Mouse (Mus musculus) olfactory bulb, adult 2 months (tissue): ENCODE data around the gene Pde4b.

ENCODE experiments used
- CTCF ChIP-seq: fragments of 200-500 bp; IDR thresholded peaks from 2 replicates; pipeline ENCODE4 v1.5.1; 2012; ENCODE audit warnings: low read depth, mild to moderate bottlenecking, low read length, moderate library complexity; ENCODE audit not compliant: insufficient read depth
- POLR2A ChIP-seq: fragments of 200-500 bp; IDR thresholded peaks from 2 replicates; pipeline ENCODE4 v1.6.1; 2012; ENCODE audit warnings: mild to moderate bottlenecking, low read depth, low read length, moderate library complexity; ENCODE audit not compliant: insufficient read depth

DNA sequence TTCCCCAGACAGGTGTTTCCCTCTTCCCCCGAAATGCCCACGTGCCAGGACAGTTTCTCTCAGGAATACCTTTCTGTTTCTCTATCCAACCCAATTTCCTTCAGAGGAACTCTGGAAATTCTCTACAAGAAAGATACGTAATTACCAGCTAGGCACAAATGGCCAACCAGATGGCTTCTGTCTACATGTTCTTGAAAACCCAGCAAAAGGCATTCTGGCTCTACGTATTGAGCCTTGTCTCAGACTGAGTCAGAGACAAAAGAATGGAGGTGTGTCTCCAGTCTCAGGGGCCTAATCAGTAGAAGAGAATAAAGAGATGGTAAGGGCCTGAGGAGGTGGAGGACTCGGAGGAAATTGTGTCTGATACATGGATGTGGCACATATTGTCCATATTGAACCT, 356.2 kb downstream of the Pde4b start:
- no peak for TF ChIP-seq CTCF
- no peak for TF ChIP-seq POLR2A
